Mouse (Mus musculus): Measurements from ENCODE around the gene Etv6. TPM values are rescaled to one million over a fixed set of nuclear protein-coding genes. Genes with fewer than 3 reads are reported as not detected.

Gene Etv6
- polyA plus RNA-seq, 1 experiment from 2014 or later, result 16.5 TPM

DNA sequence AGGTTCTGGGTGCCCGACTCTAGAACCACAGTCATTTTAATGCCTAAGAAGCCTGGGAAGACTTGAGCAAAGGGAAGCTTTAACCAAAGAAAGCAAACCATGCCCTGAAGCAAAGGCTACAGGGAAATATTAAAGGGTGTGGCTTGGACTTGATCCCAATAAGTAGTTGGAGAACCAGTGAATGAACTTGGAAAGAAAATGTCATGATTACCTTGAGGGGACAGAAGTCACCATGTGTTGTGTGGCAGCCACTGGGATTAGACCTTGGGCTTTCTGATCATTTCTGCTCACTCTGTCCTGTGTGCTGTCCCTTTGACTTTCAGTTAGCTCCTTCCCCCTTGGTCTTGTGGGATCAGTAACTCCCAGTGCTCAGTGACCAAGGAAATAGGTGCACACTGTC, 38.9 kb downstream of the Etv6 start:
- no peaks in the 10 kb centered on the region for H3K9me3 ChIP-seq (ENCODE audit: control insufficient read depth, low read length)
- peaks cover 21% of the 10 kb centered on the region; the same call in 1 of the 2 replicates for H3K36me3 ChIP-seq (ENCODE audit: control insufficient read depth, insufficient read depth, low read length)
- DNase-seq (ENCODE audit: low spot score) (no peak), ATAC-seq (replicated peaks; ENCODE audit: low FRiP score, low TSS enrichment, low read depth) (no peak)
- no peak overlapping the region for H3K4me2 ChIP-seq (ENCODE audit: low read length)
- no peak overlapping the region for H3K9ac ChIP-seq (ENCODE audit: low read length)
- H3K27me3 ChIP-seq (replicated peaks; ENCODE audit: control insufficient read depth, insufficient read depth, low read length), result no peaks in the 10 kb centered on the region
- H3K4me1 ChIP-seq (replicated peaks; ENCODE audit: control insufficient read depth, insufficient read depth, low read length), result no peaks in the 10 kb centered on the region
- no peak overlapping the region for H3K4me3 ChIP-seq (ENCODE audit: low read depth, low read length)
- WGBS, result 89% methylated on average over 1 of the region's 1 CpGs
- no peak overlapping the region for H3K27ac ChIP-seq (ENCODE audit: low read depth)

DNA sequence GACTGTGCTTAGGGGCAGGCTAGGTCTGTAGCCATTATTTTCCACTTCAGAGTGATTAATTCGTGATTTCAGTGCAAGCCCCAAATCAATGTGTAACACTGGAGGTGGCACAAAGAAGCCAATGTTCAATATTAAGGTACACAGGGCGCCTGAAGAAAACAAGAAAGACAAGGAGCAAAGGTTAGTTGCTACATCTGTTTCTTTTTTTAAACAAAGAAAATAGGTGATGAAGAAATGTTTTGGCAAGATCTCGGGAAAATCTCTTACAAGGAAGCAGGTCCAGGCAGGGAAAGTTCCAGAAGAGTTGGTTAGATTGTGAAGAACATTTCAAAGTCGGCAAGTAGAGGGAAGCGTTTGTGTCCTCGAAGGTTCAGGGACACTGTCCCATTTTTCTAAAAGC, 39.5 kb downstream of the Etv6 start:
- H3K9me3 ChIP-seq (ENCODE audit: control insufficient read depth, low read length), result no peaks in the 10 kb centered on the region
- H3K9ac ChIP-seq (ENCODE audit: low read length), result no peak overlapping the region
- no peak overlapping the region for H3K4me3 ChIP-seq (ENCODE audit: low read depth, low read length)
- DNase-seq (ENCODE audit: low spot score), result no peak
- H3K36me3 ChIP-seq (ENCODE audit: control insufficient read depth, insufficient read depth, low read length), result peaks cover 16% of the 10 kb centered on the region; the same call in 1 of the 2 replicates
- no peaks in the 10 kb centered on the region for H3K27me3 ChIP-seq (replicated peaks; ENCODE audit: control insufficient read depth, insufficient read depth, low read length)
- H3K4me1 ChIP-seq (replicated peaks; ENCODE audit: control insufficient read depth, insufficient read depth, low read length), result no peaks in the 10 kb centered on the region
- H3K27ac ChIP-seq (ENCODE audit: low read depth), result no peak overlapping the region
- 88% methylated on average over 6 of the region's 6 CpGs for WGBS
- no peak for ATAC-seq (replicated peaks; ENCODE audit: low FRiP score, low TSS enrichment, low read depth)
- H3K4me2 ChIP-seq (ENCODE audit: low read length), result no peak overlapping the region

DNA sequence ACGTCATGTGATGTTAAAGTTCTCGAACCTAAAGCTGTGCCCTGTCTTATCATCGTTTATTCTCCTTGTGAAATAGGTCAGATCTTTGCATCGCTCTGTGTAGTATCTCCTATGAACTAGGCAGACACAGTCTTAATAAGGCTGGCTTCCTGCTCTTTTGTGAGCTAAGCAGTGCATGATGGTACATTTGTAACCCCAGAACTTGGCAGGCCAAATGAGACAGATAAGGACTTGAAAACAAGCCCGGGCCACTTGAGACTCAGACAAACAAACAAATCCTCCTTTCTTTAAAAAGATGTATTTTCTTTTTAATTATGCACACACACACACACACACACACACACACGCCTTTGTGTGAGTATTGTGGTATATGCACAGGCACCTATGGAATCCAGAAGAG, 42.5 kb downstream of the Etv6 start:
- ATAC-seq (replicated peaks; ENCODE audit: low FRiP score, low TSS enrichment, low read depth) (no peak), DNase-seq (ENCODE audit: low spot score) (no peak)
- WGBS, result 60% methylated on average over 6 of the region's 6 CpGs
- Histone ChIP-seq H3K27ac (ENCODE audit: low read depth) (no peak overlapping the region), H3K9ac (ENCODE audit: low read length) (no peak overlapping the region), H3K36me3 (ENCODE audit: control insufficient read depth, insufficient read depth, low read length) (peaks cover 11% of the 10 kb centered on the region; the same call in 1 of the 2 replicates), H3K27me3 (replicated peaks; ENCODE audit: control insufficient read depth, insufficient read depth, low read length) (no peaks in the 10 kb centered on the region), H3K4me2 (ENCODE audit: low read length) (no peak overlapping the region), H3K4me3 (ENCODE audit: low read depth, low read length) (no peak overlapping the region), H3K9me3 (ENCODE audit: control insufficient read depth, low read length) (no peaks in the 10 kb centered on the region), H3K4me1 (replicated peaks; ENCODE audit: control insufficient read depth, insufficient read depth, low read length) (no peaks in the 10 kb centered on the region)

- Histone ChIP-seq H3K4me1 (replicated peaks; ENCODE audit: control insufficient read depth, insufficient read depth, low read length) (no peaks in the 10 kb centered on the region), H3K27ac (ENCODE audit: low read depth) (no peak overlapping the region), H3K9ac (ENCODE audit: low read length) (no peak overlapping the region), H3K9me3 (ENCODE audit: control insufficient read depth, low read length) (no peaks in the 10 kb centered on the region), H3K27me3 (replicated peaks; ENCODE audit: control insufficient read depth, insufficient read depth, low read length) (no peaks in the 10 kb centered on the region), H3K36me3 (ENCODE audit: control insufficient read depth, insufficient read depth, low read length) (0 out of 2 replicates have a peak, but pooled peaks cover under 1% of the 10 kb centered on the region), H3K4me3 (ENCODE audit: low read depth, low read length) (no peak overlapping the region), H3K4me2 (ENCODE audit: low read length) (no peak overlapping the region)
- no peak for ATAC-seq (replicated peaks; ENCODE audit: low FRiP score, low TSS enrichment, low read depth)
- 85% methylated on average over 9 of the region's 9 CpGs for WGBS
- DNase-seq (ENCODE audit: low spot score), result no peak
Observed at GRCm38 (mm10) chr6:134079112-134079511, 43.6 kb downstream of the Etv6 start.

DNA sequence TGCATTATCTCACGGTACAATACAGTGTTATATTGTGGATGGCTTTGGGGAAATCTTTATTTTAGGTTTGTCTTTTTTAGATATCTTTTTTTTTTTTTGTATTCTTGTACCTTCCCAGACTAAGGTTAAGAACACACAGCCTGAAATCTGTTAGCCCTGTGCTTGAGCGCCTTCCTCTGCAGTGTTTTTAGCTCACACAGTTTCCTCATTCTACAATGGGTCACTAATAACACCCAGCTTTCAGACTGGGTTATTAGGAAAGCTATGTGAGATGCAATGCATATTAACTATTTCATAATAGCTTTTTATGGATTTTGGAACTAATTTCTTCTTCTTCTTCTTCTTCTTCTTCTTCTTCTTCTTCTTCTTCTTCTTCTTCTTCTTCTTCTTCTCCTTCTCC, 44.1 kb downstream of the Etv6 start:
- no peak overlapping the region for H3K27ac ChIP-seq (ENCODE audit: low read depth)
- H3K4me1 ChIP-seq (replicated peaks; ENCODE audit: control insufficient read depth, insufficient read depth, low read length), result no peaks in the 10 kb centered on the region
- H3K9me3 ChIP-seq (ENCODE audit: control insufficient read depth, low read length), result no peaks in the 10 kb centered on the region
- WGBS, result 89% methylated on average over 2 of the region's 2 CpGs
- no peaks in the 10 kb centered on the region for H3K27me3 ChIP-seq (replicated peaks; ENCODE audit: control insufficient read depth, insufficient read depth, low read length)
- no peak overlapping the region for H3K4me2 ChIP-seq (ENCODE audit: low read length)
- no peak overlapping the region for H3K4me3 ChIP-seq (ENCODE audit: low read depth, low read length)
- H3K9ac ChIP-seq (ENCODE audit: low read length), result no peak overlapping the region
- no peak for ATAC-seq (replicated peaks; ENCODE audit: low FRiP score, low TSS enrichment, low read depth)
- no peaks in the 10 kb centered on the region for H3K36me3 ChIP-seq (ENCODE audit: control insufficient read depth, insufficient read depth, low read length)
- DNase-seq (ENCODE audit: low spot score), result no peak

DNA sequence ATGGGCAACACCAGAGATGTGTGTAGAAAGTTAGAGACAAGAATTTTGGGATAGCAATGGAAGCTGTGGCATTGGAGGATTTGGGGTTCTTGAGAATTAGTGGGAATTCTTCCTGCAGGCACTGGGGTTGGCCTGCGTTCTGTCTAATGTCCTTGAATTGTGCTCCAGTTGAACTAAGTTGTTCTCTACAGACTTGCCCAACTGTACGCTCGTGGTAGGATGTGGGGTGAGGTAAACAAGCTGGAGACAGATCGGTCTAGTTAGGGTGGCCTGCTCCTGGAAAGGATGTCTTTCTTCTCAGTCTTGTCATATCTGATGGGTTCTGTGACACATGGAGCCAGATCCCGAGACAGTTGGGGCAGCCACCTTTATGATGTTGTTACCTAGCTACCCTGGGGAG, 45.4 kb downstream of the Etv6 start:
- H3K4me1 ChIP-seq (replicated peaks; ENCODE audit: control insufficient read depth, insufficient read depth, low read length), result no peaks in the 10 kb centered on the region
- WGBS, result 88% methylated on average over 5 of the region's 5 CpGs
- H3K9ac ChIP-seq (ENCODE audit: low read length), result no peak overlapping the region
- no peak overlapping the region for H3K27ac ChIP-seq (ENCODE audit: low read depth)
- H3K9me3 ChIP-seq (ENCODE audit: control insufficient read depth, low read length), result no peaks in the 10 kb centered on the region
- H3K4me2 ChIP-seq (ENCODE audit: low read length), result no peak overlapping the region
- no peaks in the 10 kb centered on the region for H3K27me3 ChIP-seq (replicated peaks; ENCODE audit: control insufficient read depth, insufficient read depth, low read length)
- no peak for ATAC-seq (replicated peaks; ENCODE audit: low FRiP score, low TSS enrichment, low read depth)
- no peaks in the 10 kb centered on the region for H3K36me3 ChIP-seq (ENCODE audit: control insufficient read depth, insufficient read depth, low read length)
- H3K4me3 ChIP-seq (ENCODE audit: low read depth, low read length), result no peak overlapping the region
- no peak for DNase-seq (ENCODE audit: low spot score)

- DNase-seq (ENCODE audit: low spot score) (no peak), ATAC-seq (replicated peaks; ENCODE audit: low FRiP score, low TSS enrichment, low read depth) (no peak)
- no peak overlapping the region for H3K9ac ChIP-seq (ENCODE audit: low read length)
- no peaks in the 10 kb centered on the region for H3K27me3 ChIP-seq (replicated peaks; ENCODE audit: control insufficient read depth, insufficient read depth, low read length)
- H3K4me3 ChIP-seq (ENCODE audit: low read depth, low read length), result no peak overlapping the region
- no peaks in the 10 kb centered on the region for H3K4me1 ChIP-seq (replicated peaks; ENCODE audit: control insufficient read depth, insufficient read depth, low read length)
- no peak overlapping the region for H3K27ac ChIP-seq (ENCODE audit: low read depth)
- 89% methylated on average over 15 of the region's 15 CpGs for WGBS
- H3K9me3 ChIP-seq (ENCODE audit: control insufficient read depth, low read length), result no peaks in the 10 kb centered on the region
- no peaks in the 10 kb centered on the region for H3K36me3 ChIP-seq (ENCODE audit: control insufficient read depth, insufficient read depth, low read length)
- H3K4me2 ChIP-seq (ENCODE audit: low read length), result no peak overlapping the region
Observed at GRCm38 (mm10) chr6:134082229-134082920, 46.9 kb downstream of the Etv6 start.

GRCm38 (mm10) chr6:134083428-134083827, 47.9 kb downstream of the Etv6 start:
- no peaks in the 10 kb centered on the region; the same call in 1 of the 2 replicates for H3K36me3 ChIP-seq (ENCODE audit: control insufficient read depth, insufficient read depth, low read length)
- 71% methylated on average over 4 of the region's 4 CpGs for WGBS
- H3K4me2 ChIP-seq (ENCODE audit: low read length), result no peak overlapping the region
- H3K9me3 ChIP-seq (ENCODE audit: control insufficient read depth, low read length), result no peaks in the 10 kb centered on the region
- no peak overlapping the region for H3K4me3 ChIP-seq (ENCODE audit: low read depth, low read length)
- ATAC-seq (replicated peaks; ENCODE audit: low FRiP score, low TSS enrichment, low read depth), result no peak
- H3K27ac ChIP-seq (ENCODE audit: low read depth), result no peak overlapping the region
- no peak for DNase-seq (ENCODE audit: low spot score)
- no peaks in the 10 kb centered on the region for H3K4me1 ChIP-seq (replicated peaks; ENCODE audit: control insufficient read depth, insufficient read depth, low read length)
- H3K9ac ChIP-seq (ENCODE audit: low read length), result no peak overlapping the region
- H3K27me3 ChIP-seq (replicated peaks; ENCODE audit: control insufficient read depth, insufficient read depth, low read length), result no peaks in the 10 kb centered on the region

DNA sequence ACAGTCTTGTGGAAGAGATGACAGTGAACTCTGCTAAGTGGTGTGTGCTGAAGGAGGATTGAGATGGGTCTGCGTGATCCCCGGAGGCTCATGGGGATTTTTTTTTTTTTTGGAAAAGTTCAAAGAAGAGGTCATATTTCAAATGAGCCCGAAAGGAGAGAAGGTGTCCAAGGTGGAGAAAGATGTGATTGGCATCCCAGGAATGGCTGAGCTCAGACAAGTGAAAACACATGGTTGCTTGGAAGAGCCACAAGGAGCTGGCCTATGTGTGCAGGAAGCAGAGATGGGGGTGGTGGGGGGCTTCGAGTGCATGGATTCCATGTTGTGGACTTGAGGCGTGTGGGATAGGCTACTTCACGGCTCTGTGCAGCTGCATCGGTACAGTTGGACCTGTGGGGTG, 50.9 kb downstream of the Etv6 start:
- no peak overlapping the region for H3K27ac ChIP-seq (ENCODE audit: low read depth)

More for the DNA sequence above, 50.9 kb downstream of the Etv6 start:
- H3K4me2 ChIP-seq (ENCODE audit: low read length), result no peak overlapping the region
- peaks cover 16% of the 10 kb centered on the region; the same call in 1 of the 2 replicates for H3K4me1 ChIP-seq (replicated peaks; ENCODE audit: control insufficient read depth, insufficient read depth, low read length)
- ATAC-seq (replicated peaks; ENCODE audit: low FRiP score, low TSS enrichment, low read depth), result no peak
- no peak overlapping the region for H3K9ac ChIP-seq (ENCODE audit: low read length)
- WGBS, result 87% methylated on average over 7 of the region's 7 CpGs
- no peak overlapping the region for H3K4me3 ChIP-seq (ENCODE audit: low read depth, low read length)
- H3K9me3 ChIP-seq (ENCODE audit: control insufficient read depth, low read length), result no peaks in the 10 kb centered on the region
- DNase-seq (ENCODE audit: low spot score), result no peak
- H3K27me3 ChIP-seq (replicated peaks; ENCODE audit: control insufficient read depth, insufficient read depth, low read length), result no peaks in the 10 kb centered on the region
- H3K36me3 ChIP-seq (ENCODE audit: control insufficient read depth, insufficient read depth, low read length), result no peaks in the 10 kb centered on the region; the same call in 1 of the 2 replicates

Measured in intestine, embryonic 14.5 days (tissue).